Mouse (Mus musculus) hindbrain, embryonic 15.5 days (tissue): ENCODE data around the gene Rab3b. TPM values are rescaled to one million over a fixed set of nuclear protein-coding genes. Genes with fewer than 3 reads are reported as not detected.
A peak's percentile ranks its signal among the peaks of the same experiment; 100 is the strongest.
"Not testable (repeated sequence)": the region's sequence is repeated elsewhere in the genome, so short reads cannot be mapped to it uniquely, and the experiment has no call there.

Experiments
- ATAC-seq: fragments of 200-750 bp; cut with Nextera tagmentation; 2 replicates; pipeline ENCODE4 v1.8.0; 2017; ENCODE audit warnings: low read depth, moderate number of reproducible peaks, moderate TSS enrichment; ENCODE audit not compliant: low FRiP score
- H3K27ac ChIP-seq: fragments of 300-500 bp; sonication (generic); replicated peaks from 2 replicates; pipeline ENCODE4 v1.5.1; 2015; ENCODE audit warnings: mild to moderate bottlenecking, inconsistent platforms
- H3K27me3 ChIP-seq: fragments of 300-500 bp; sonication (generic); 2 replicates; pipeline ENCODE4 v1.6.1; 2015; ENCODE audit warnings: control low read depth, inconsistent platforms
- H3K36me3 ChIP-seq: fragments of 300-500 bp; sonication (generic); 2 replicates; pipeline ENCODE4 v1.6.1; 2015; ENCODE audit warnings: control low read depth, inconsistent platforms
- H3K4me1 ChIP-seq: fragments of 300-500 bp; sonication (generic); replicated peaks from 2 replicates; pipeline ENCODE4 v1.6.1; 2015; ENCODE audit warnings: control low read depth, inconsistent platforms
- H3K4me2 ChIP-seq: fragments of 300-500 bp; sonication (generic); 2 replicates; pipeline ENCODE4 v1.6.1; 2015; ENCODE audit warnings: moderate library complexity, mild to moderate bottlenecking, inconsistent platforms
- H3K4me3 ChIP-seq: fragments of 300-500 bp; sonication (generic); 2 replicates; pipeline ENCODE4 v1.5.1; 2015; ENCODE audit warnings: mild to moderate bottlenecking, inconsistent platforms
- H3K9ac ChIP-seq: fragments of 300-500 bp; sonication (generic); 2 replicates; pipeline ENCODE4 v1.6.1; 2015; ENCODE audit warnings: inconsistent platforms
- H3K9me3 ChIP-seq: fragments of 300-500 bp; sonication (generic); 2 replicates; pipeline ENCODE4 v1.6.1; 2016; ENCODE audit warnings: control low read depth, inconsistent platforms
- WGBS: fragments of 180-500 bp; shearing (Covaris S2); methylation state at CpG from one replicate; pipeline ENCODE4 v1.1.7; 2015; 5-methylcytosine and 5-hydroxymethylcytosine counted together
- polyA plus RNA-seq: library from polyadenylated mRNA; unstranded; fragments of >200 nt; fragmentation: Nextera tagmentation; extraction: Ambion mirVana; gene quantifications from 2 replicates; pipeline ENCODE4 v1.2.1, GENCODE M21; 2015

Rab3b gene
- polyA plus RNA-seq, 1 experiment from 2014 or later = 193 TPM

DNA sequence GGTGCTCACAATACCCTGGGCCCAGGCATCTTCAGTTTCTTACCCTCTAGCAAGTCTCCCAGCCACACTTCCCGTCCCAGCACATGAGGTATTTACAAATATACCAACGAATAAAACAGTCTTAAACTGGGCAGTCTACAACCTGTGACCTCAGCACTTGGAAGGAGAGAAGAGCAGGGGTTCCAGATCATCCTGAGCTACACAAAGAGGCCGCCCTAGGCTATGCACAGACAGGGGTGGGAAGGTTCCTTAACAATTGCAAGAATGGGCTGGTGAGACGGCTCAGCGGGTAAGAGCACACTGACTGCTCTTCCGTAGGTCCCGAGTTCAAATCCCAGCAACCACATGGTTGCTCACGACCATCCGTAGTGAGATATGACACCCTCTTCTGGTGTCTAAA, 24.5 kb downstream of the Rab3b start:
- no peak overlapping the region for H3K9ac ChIP-seq
- H3K4me1 ChIP-seq = 0 out of 2 replicates have a peak, but pooled peaks cover 5% of the 10 kb centered on the region
- ATAC-seq = no peak
- H3K4me2 ChIP-seq = no peak overlapping the region
- no peak overlapping the region for H3K4me3 ChIP-seq
- no peaks in the 10 kb centered on the region for H3K36me3 ChIP-seq
- no peak overlapping the region for H3K27ac ChIP-seq
- no peaks in the 10 kb centered on the region for H3K27me3 ChIP-seq
- WGBS = 93% methylated on average over 9 of the region's 9 CpGs
- H3K9me3 ChIP-seq = no peaks in the 10 kb centered on the region

DNA sequence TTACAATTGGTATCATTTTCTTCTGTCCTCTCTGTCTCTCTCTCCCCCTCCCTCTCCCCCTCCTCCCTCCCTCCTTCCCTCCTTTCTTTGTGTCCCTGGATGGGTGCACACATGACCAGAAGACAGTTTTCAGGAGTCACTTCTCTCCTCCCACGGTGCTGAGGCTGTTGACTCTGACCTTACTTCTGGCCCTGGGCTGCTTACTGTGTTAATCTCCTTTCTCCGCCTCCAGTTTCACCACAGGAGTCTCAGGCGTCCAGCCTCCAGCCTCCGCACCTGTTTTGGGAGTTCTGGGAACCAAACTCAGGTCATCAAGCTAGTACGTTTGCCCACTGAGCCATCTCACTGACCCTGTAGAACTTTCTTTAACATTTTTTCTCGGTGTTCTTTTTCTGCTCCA, 25.2 kb downstream of the Rab3b start:
- no peak overlapping the region for H3K4me2 ChIP-seq
- H3K27me3 ChIP-seq = no peaks in the 10 kb centered on the region
- no peaks in the 10 kb centered on the region for H3K9me3 ChIP-seq
- H3K36me3 ChIP-seq = no peaks in the 10 kb centered on the region
- no peak overlapping the region for H3K27ac ChIP-seq
- 0 out of 2 replicates have a peak, but pooled peaks cover 5% of the 10 kb centered on the region for H3K4me1 ChIP-seq
- no peak for ATAC-seq
- WGBS = 53% methylated on average over 6 of the region's 6 CpGs
- no peak overlapping the region for H3K9ac ChIP-seq
- H3K4me3 ChIP-seq = no peak overlapping the region

DNA sequence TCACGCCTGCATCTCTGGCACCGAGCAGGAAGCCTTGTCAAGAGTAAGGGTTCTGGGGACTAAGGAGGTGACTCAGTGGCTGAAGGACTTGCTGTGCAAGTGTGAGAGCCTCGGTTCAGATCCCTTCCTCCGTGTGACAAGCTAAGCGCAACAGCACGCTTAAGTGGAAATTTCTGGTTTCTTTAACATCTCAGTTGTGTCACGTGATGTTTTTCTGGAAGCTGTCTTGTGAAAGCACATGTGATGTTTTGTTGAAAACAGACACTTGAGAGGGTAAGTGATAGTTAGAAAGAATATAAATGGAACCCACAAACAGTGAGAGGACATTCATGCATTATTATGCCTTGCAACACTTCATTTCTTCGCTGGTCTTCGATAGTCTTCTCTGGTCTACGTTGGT, 25.9 kb downstream of the Rab3b start:
- no peak overlapping the region for H3K4me2 ChIP-seq
- no peak overlapping the region for H3K4me3 ChIP-seq
- no peak for ATAC-seq
- no peaks in the 10 kb centered on the region for H3K36me3 ChIP-seq
- H3K9ac ChIP-seq = no peak overlapping the region
- no peak overlapping the region for H3K27ac ChIP-seq
- WGBS = 91% methylated on average over 10 of the region's 10 CpGs
- H3K9me3 ChIP-seq = no peaks in the 10 kb centered on the region
- H3K27me3 ChIP-seq = no peaks in the 10 kb centered on the region
- 0 out of 2 replicates have a peak, but pooled peaks cover 5% of the 10 kb centered on the region for H3K4me1 ChIP-seq

DNA sequence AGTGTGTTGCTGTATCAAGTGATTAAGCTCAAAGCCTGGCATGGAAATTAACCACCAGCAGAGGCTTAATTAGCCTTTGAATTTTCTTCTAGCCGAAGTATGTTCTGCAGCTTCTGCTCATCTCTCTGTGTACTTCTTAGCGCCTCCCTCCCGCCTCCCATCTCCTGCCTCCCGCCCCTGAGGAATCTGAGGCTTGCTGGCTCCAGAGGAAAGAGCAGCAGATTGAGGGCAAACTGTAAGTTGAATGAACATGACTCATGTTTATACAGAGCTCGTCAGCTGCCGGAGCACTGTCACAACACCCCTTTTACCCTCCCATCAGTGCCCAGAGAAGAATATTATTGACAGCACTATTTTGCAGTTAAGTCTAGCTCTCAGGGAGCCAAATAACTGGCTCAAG, 27.0 kb downstream of the Rab3b start:
- Histone ChIP-seq H3K4me2 (no peak overlapping the region), H3K36me3 (no peaks in the 10 kb centered on the region), H3K9me3 (no peaks in the 10 kb centered on the region), H3K27ac (no peak overlapping the region), H3K27me3 (no peaks in the 10 kb centered on the region), H3K9ac (no peak overlapping the region), H3K4me1 (0 out of 2 replicates have a peak, but pooled peaks cover 5% of the 10 kb centered on the region), H3K4me3 (no peak overlapping the region)
- ATAC-seq = peak; percentile 63
- WGBS = 22% methylated on average over 6 of the region's 6 CpGs

GRCm38 (mm10) chr4:108907475-108907874, 28.6 kb downstream of the Rab3b start:
- Histone ChIP-seq H3K27me3 (no peaks in the 10 kb centered on the region), H3K4me3 (no peak overlapping the region), H3K9me3 (no peaks in the 10 kb centered on the region), H3K9ac (no peak overlapping the region), H3K4me1 (0 out of 2 replicates have a peak, but pooled peaks cover 5% of the 10 kb centered on the region), H3K4me2 (no peak overlapping the region), H3K27ac (no peak overlapping the region), H3K36me3 (no peaks in the 10 kb centered on the region)
- no peak for ATAC-seq

DNA sequence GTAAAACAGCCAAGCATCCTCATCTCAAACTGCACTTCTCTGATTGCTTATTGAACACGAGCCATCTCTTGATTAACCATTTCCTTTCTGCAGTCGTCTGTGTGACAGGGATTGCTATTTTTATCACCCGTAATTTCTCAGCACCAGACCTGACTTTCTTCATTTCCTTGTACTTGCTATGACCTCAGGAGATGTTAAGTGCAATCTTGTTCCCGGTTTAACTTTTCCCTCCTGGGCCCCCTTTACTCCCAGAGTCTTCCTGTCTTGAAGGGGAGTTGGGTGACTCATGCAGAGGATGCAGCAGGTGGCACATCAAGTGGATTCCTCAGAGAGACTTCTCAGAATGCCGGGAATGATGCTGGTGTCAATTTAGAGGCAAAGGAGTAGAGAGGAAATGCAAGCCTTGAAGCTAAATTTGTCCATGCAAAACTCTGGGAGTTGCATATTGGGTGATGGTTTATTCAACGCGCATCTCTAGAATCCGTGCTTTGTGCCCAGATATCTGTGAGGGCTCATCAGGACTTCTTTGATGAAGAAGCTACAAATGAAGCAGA, 31.1 kb downstream of the Rab3b start:
- WGBS = 81% methylated on average over 8 of the region's 8 CpGs
- H3K9me3 ChIP-seq = no peaks in the 10 kb centered on the region
- H3K4me2 ChIP-seq = no peak overlapping the region
- no peak overlapping the region for H3K27ac ChIP-seq
- ATAC-seq = no peak
- 0 out of 2 replicates have a peak, but pooled peaks cover 5% of the 10 kb centered on the region for H3K4me1 ChIP-seq
- no peak overlapping the region for H3K4me3 ChIP-seq
- H3K27me3 ChIP-seq = no peaks in the 10 kb centered on the region
- H3K9ac ChIP-seq = no peak overlapping the region
- H3K36me3 ChIP-seq = no peaks in the 10 kb centered on the region

DNA sequence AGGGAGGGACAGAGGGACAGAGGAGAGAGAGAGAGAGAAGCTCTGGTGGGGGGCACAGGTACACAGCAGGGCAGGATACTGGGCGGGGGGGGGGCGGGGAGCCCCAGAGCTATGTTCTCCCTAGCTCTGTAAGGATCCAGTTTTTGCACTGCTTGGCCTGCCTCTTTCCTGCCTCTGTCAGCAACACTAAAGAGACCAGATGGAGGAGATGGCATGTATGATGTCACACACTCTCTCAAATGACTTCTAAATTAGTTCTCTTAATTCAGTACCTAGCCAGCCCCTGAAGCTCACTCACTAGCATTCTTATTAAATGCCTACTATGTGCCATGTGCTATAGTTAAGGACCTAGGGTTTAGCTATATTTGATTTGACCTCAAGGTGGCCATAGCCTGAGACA, 33.0 kb downstream of the Rab3b start:
- H3K4me2 ChIP-seq = no peak overlapping the region
- no peaks in the 10 kb centered on the region for H3K36me3 ChIP-seq
- no peak for ATAC-seq
- H3K27ac ChIP-seq = no peak overlapping the region
- H3K9me3 ChIP-seq = no peaks in the 10 kb centered on the region
- no peaks in the 10 kb centered on the region for H3K27me3 ChIP-seq
- WGBS = 80% methylated on average over 1 of the region's 2 CpGs
- no peaks in the 10 kb centered on the region for H3K4me1 ChIP-seq
- no peak overlapping the region for H3K9ac ChIP-seq
- H3K4me3 ChIP-seq = no peak overlapping the region

- H3K27me3 ChIP-seq = no peaks in the 10 kb centered on the region
Measured at GRCm38 (mm10) chr4:108913180-108913579, 34.3 kb downstream of the Rab3b start.

GRCm38 (mm10) chr4:108914391-108914790, 35.5 kb downstream of the Rab3b start:
- Histone ChIP-seq H3K36me3 (no peaks in the 10 kb centered on the region), H3K4me2 (no peak overlapping the region), H3K4me1 (no peaks in the 10 kb centered on the region), H3K9ac (no peak overlapping the region), H3K27me3 (no peaks in the 10 kb centered on the region), H3K27ac (no peak overlapping the region), H3K9me3 (no peaks in the 10 kb centered on the region), H3K4me3 (no peak overlapping the region)
- WGBS = 65% methylated on average over 6 of the region's 6 CpGs
- no peak for ATAC-seq

More at GRCm38 (mm10) chr4:108913180-108913579, 34.3 kb downstream of the Rab3b start:
- H3K9ac ChIP-seq = no peak overlapping the region
- H3K36me3 ChIP-seq = no peaks in the 10 kb centered on the region
- H3K9me3 ChIP-seq = no peaks in the 10 kb centered on the region
- no peak overlapping the region for H3K4me2 ChIP-seq
- no peak for ATAC-seq
- H3K4me1 ChIP-seq = no peaks in the 10 kb centered on the region
- H3K27ac ChIP-seq = no peak overlapping the region
- 82% methylated on average over 2 of the region's 2 CpGs for WGBS
- no peak overlapping the region for H3K4me3 ChIP-seq

DNA sequence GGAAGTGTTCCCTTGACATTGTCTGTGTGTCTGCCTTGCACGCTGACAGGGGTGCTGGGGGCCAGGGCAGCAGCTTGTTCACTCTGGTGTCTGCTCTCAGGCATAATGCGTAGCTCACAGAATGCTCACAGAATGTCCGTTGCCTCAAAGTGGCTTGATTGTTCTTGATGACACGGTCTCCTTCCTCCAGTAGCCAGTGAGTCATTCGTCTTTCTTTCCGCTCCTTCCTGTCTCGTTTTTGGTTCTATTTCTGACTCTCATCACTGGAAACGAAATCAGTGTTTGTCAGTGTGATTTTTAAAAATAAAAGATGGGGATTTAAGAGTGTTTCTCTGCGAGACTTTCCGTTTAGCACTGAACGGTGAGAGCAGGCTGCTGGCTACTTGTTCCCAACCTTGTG, 36.2 kb downstream of the Rab3b start:
- no peaks in the 10 kb centered on the region for H3K36me3 ChIP-seq
- 46% methylated on average over 11 of the region's 11 CpGs for WGBS
- no peak overlapping the region for H3K9ac ChIP-seq
- no peaks in the 10 kb centered on the region for H3K27me3 ChIP-seq
- H3K4me2 ChIP-seq = no peak overlapping the region
- H3K27ac ChIP-seq = no peak overlapping the region
- ATAC-seq = no peak
- no peak overlapping the region for H3K4me3 ChIP-seq
- no peaks in the 10 kb centered on the region for H3K9me3 ChIP-seq
- H3K4me1 ChIP-seq = no peaks in the 10 kb centered on the region

- no peak for ATAC-seq
- no peak overlapping the region for H3K27ac ChIP-seq
- H3K9me3 ChIP-seq = no peaks in the 10 kb centered on the region
- 74% methylated on average over 3 of the region's 3 CpGs for WGBS
- no peaks in the 10 kb centered on the region for H3K4me1 ChIP-seq
- H3K4me3 ChIP-seq = no peak overlapping the region
- H3K27me3 ChIP-seq = no peaks in the 10 kb centered on the region
- H3K4me2 ChIP-seq = no peak overlapping the region
- no peak overlapping the region for H3K9ac ChIP-seq
- H3K36me3 ChIP-seq = no peaks in the 10 kb centered on the region
Measured at GRCm38 (mm10) chr4:108917654-108918053, 38.8 kb downstream of the Rab3b start.

- not testable (repeated sequence) for H3K4me2 ChIP-seq, H3K27ac ChIP-seq, ATAC-seq, H3K4me3 ChIP-seq, H3K9ac ChIP-seq, H3K4me1 ChIP-seq, H3K9me3 ChIP-seq, H3K27me3 ChIP-seq, H3K36me3 ChIP-seq
- 81% methylated on average over 9 of the region's 9 CpGs for WGBS
Measured at GRCm38 (mm10) chr4:108927945-108928344, 49.1 kb downstream of the Rab3b start.

GRCm38 (mm10) chr4:108933163-108933562, 54.3 kb downstream of the Rab3b start:
- 72% methylated on average over 1 of the region's 1 CpGs for WGBS

More at GRCm38 (mm10) chr4:108933163-108933562, 54.3 kb downstream of the Rab3b start:
- Histone ChIP-seq H3K27me3 (no peaks in the 10 kb centered on the region), H3K27ac (no peak overlapping the region), H3K4me3 (no peak overlapping the region), H3K4me2 (no peak overlapping the region), H3K36me3 (no peaks in the 10 kb centered on the region), H3K9me3 (no peaks in the 10 kb centered on the region), H3K9ac (no peak overlapping the region), H3K4me1 (peaks cover 4% of the 10 kb centered on the region)
- ATAC-seq = no peak
